Comparison of ENCODE assay signal across 8 mouse cellular contexts in genomic region chr14:120275246-120276238, GRCm38 (mm10). TPM values are rescaled to one million over a fixed set of nuclear protein-coding genes. Genes with fewer than 3 reads are reported as not detected.
A peak's percentile ranks its signal among the peaks of the same experiment; 100 is the strongest.
DNase-seq lines count a peak whose midpoint lies in the region; ATAC-seq and TF ChIP-seq lines count a peak whose summit lies in the region.

Gene Mbnl2 (plus strand): TSS chr14:120275669.

- H3K4me3 ChIP-seq in C2C12 (ENCODE audit: insufficient read depth, poor library complexity, severe bottlenecking), result peak within 1 kb of the TSS; percentile 72
- H3K4me3 ChIP-seq in erythroblast, embryonic 14.5 days (replicated peaks), result peak within 1 kb of the TSS; percentile 76
- peak within 1 kb of the TSS; percentile 72 for H3K4me3 ChIP-seq in heart, embryonic 11.5 days (ENCODE audit: low read depth, low read length)
- H3K4me3 ChIP-seq in kidney, postnatal 0 days (replicated peaks; ENCODE audit: low read depth, low read length), result peak within 1 kb of the TSS; percentile 73
- H3K4me3 ChIP-seq in liver, embryonic 11.5 days (ENCODE audit: low read depth, low read length), result peak within 1 kb of the TSS; percentile 73
- H3K4me3 ChIP-seq in stomach, embryonic 14.5 days (ENCODE audit: low read depth, low read length), result peak within 1 kb of the TSS; percentile 75

- peak within 1 kb of the TSS; percentile 91 for H3K9ac ChIP-seq in heart, embryonic 11.5 days (ENCODE audit: low read depth, low read length)
- peak within 1 kb of the TSS; percentile 64 for H3K9ac ChIP-seq in kidney, postnatal 0 days (ENCODE audit: low read depth, low read length)
- peak within 1 kb of the TSS; percentile 71 for H3K9ac ChIP-seq in liver, embryonic 11.5 days (ENCODE audit: low read depth, low read length)
- peak within 1 kb of the TSS; percentile 72 for H3K9ac ChIP-seq in stomach, embryonic 14.5 days (replicated peaks; ENCODE audit: low read depth, low read length)

- H3K27me3 ChIP-seq in C2C12 (ENCODE audit: control insufficient read depth, insufficient read depth, insufficient read length), result no peaks in the 10 kb centered on the region
- H3K27me3 ChIP-seq in erythroblast, embryonic 14.5 days (ENCODE audit: control insufficient read depth), result no peaks in the 10 kb centered on the region
- no peaks in the 10 kb centered on the region for H3K27me3 ChIP-seq in heart, embryonic 11.5 days (ENCODE audit: control insufficient read depth, insufficient read depth, low read length)
- H3K27me3 ChIP-seq in kidney, postnatal 0 days (ENCODE audit: insufficient read depth, low read length), result no peaks in the 10 kb centered on the region
- H3K27me3 ChIP-seq in liver, embryonic 11.5 days (replicated peaks; ENCODE audit: control insufficient read depth, insufficient read depth, low read length), result no peaks in the 10 kb centered on the region
- H3K27me3 ChIP-seq in stomach, embryonic 14.5 days (ENCODE audit: control insufficient read depth, insufficient read depth, low read length), result no peaks in the 10 kb centered on the region

- H3ac ChIP-seq in C2C12 (ENCODE audit: control insufficient read depth, insufficient read length, low read depth), result peak within 1 kb of the TSS; percentile 76

- peaks cover 41% of the 10 kb centered on the region for H3K4me1 ChIP-seq in erythroblast, embryonic 14.5 days (ENCODE audit: control insufficient read depth)
- H3K4me1 ChIP-seq in heart, embryonic 11.5 days (ENCODE audit: control insufficient read depth, insufficient read depth, low read length), result peaks cover 39% of the 10 kb centered on the region
- peaks cover 37% of the 10 kb centered on the region for H3K4me1 ChIP-seq in kidney, postnatal 0 days (replicated peaks; ENCODE audit: insufficient read depth, low read length)
- peaks cover 30% of the 10 kb centered on the region for H3K4me1 ChIP-seq in liver, embryonic 11.5 days (replicated peaks; ENCODE audit: control insufficient read depth, insufficient read depth, low read length)
- peaks cover 37% of the 10 kb centered on the region for H3K4me1 ChIP-seq in stomach, embryonic 14.5 days (ENCODE audit: control insufficient read depth, insufficient read depth, low read length)

- peak; percentile 97 for ATAC-seq in heart, embryonic 11.5 days (replicated peaks; ENCODE audit: insufficient number of reproducible peaks, low FRiP score, low TSS enrichment)
- peak; percentile 94 for ATAC-seq in kidney, postnatal 0 days (replicated peaks; ENCODE audit: low FRiP score, low read depth)
- peak; percentile 97 for ATAC-seq in liver, embryonic 11.5 days (replicated peaks; ENCODE audit: low FRiP score)
- ATAC-seq in stomach, embryonic 14.5 days (ENCODE audit: insufficient number of reproducible peaks, insufficient read depth, low FRiP score, low read depth), result peak; percentile 97

- no peaks in the 10 kb centered on the region for H3K36me3 ChIP-seq in C2C12 (ENCODE audit: control insufficient read depth, insufficient read depth)
- no peaks in the 10 kb centered on the region for H3K36me3 ChIP-seq in erythroblast, embryonic 14.5 days (ENCODE audit: control insufficient read depth)
- H3K36me3 ChIP-seq in heart, embryonic 11.5 days (ENCODE audit: control insufficient read depth, insufficient read depth, low read length), result no peaks in the 10 kb centered on the region
- H3K36me3 ChIP-seq in kidney, postnatal 0 days (ENCODE audit: insufficient read depth, low read length), result no peaks in the 10 kb centered on the region
- H3K36me3 ChIP-seq in liver, embryonic 11.5 days (ENCODE audit: control insufficient read depth, insufficient read depth, low read length), result no peaks in the 10 kb centered on the region
- H3K36me3 ChIP-seq in stomach, embryonic 14.5 days (ENCODE audit: control insufficient read depth, insufficient read depth, low read length), result no peaks in the 10 kb centered on the region

- H3K79me3 ChIP-seq in C2C12 (ENCODE audit: low read depth), result peaks cover 46% of the 10 kb centered on the region

- no peak for TF ChIP-seq CTCF in C2C12 (IDR thresholded peaks at IDR 0.05; ENCODE audit: control insufficient read depth, insufficient read depth, insufficient read length)
- no peak for TF ChIP-seq CTCF in brain, embryonic 14.5 days (IDR thresholded peaks at IDR 0.05; ENCODE audit: borderline replicate concordance, extremely low read depth, insufficient read depth, insufficient read length)
- no peak for TF ChIP-seq CTCF in kidney, postnatal 0 days (IDR thresholded peaks at IDR 0.05; ENCODE audit: low read depth)

- H3K4me2 ChIP-seq in heart, embryonic 11.5 days, result peak within 1 kb of the TSS; percentile 81
- H3K4me2 ChIP-seq in kidney, postnatal 0 days (ENCODE audit: low read length), result peak within 1 kb of the TSS; percentile 89
- H3K4me2 ChIP-seq in liver, embryonic 11.5 days, result peak within 1 kb of the TSS; percentile 79
- peak within 1 kb of the TSS; percentile 96 for H3K4me2 ChIP-seq in stomach, embryonic 14.5 days (replicated peaks; ENCODE audit: low read depth, low read length)

- H3K9me3 ChIP-seq in erythroblast, embryonic 14.5 days (ENCODE audit: control insufficient read depth, low read length), result no peaks in the 10 kb centered on the region
- H3K9me3 ChIP-seq in heart, embryonic 11.5 days (replicated peaks; ENCODE audit: control insufficient read depth, low read length), result no peaks in the 10 kb centered on the region
- H3K9me3 ChIP-seq in kidney, postnatal 0 days (replicated peaks; ENCODE audit: low read length), result no peaks in the 10 kb centered on the region
- no peaks in the 10 kb centered on the region for H3K9me3 ChIP-seq in liver, embryonic 11.5 days (ENCODE audit: control insufficient read depth, low read length)
- H3K9me3 ChIP-seq in stomach, embryonic 14.5 days (ENCODE audit: control insufficient read depth, low read depth, low read length), result no peaks in the 10 kb centered on the region

- H3K27ac ChIP-seq in heart, embryonic 11.5 days (ENCODE audit: low read depth, low read length), result peak within 1 kb of the TSS; percentile 96
- H3K27ac ChIP-seq in kidney, postnatal 0 days, result peak within 1 kb of the TSS; percentile 89
- H3K27ac ChIP-seq in liver, embryonic 11.5 days (ENCODE audit: low read depth, low read length), result peak within 1 kb of the TSS; percentile 49
- peak within 1 kb of the TSS; percentile 95 for H3K27ac ChIP-seq in stomach, embryonic 14.5 days (ENCODE audit: low read length)

- 3% methylated on average over 35 of the region's 35 CpGs for WGBS in heart, embryonic 11.5 days (ENCODE audit: insufficient replicate concordance)
- under 1% methylated on average over 35 of the region's 35 CpGs for WGBS in kidney, postnatal 0 days
- 2% methylated on average over 35 of the region's 35 CpGs for WGBS in liver, embryonic 11.5 days
- WGBS in stomach, embryonic 14.5 days, result under 1% methylated on average over 35 of the region's 35 CpGs

- no peak; the same call in 1 of the 2 replicates for TF ChIP-seq POLR2A in brain, embryonic 14.5 days (IDR thresholded peaks at IDR 0.05; ENCODE audit: borderline replicate concordance, extremely low read depth, insufficient read depth, insufficient read length, poor library complexity, severe bottlenecking)

- DNase-seq in brain, embryonic 14.5 days (ENCODE audit: low read depth), result peak; percentile 98
- DNase-seq in kidney, postnatal 0 days (ENCODE audit: low spot score), result peak; percentile 98
- DNase-seq in liver, embryonic 11.5 days (ENCODE audit: low spot score), result peak; percentile 90
- DNase-seq in naive thymus-derived CD4-positive, alpha-beta T cell, adult 2 months (ENCODE audit: low read depth), result peak; percentile 93

- H3K79me2 ChIP-seq in C2C12 (ENCODE audit: control insufficient read depth, insufficient read depth), result peaks cover 50% of the 10 kb centered on the region

TF ChIP-seq in C2C12, 6 proteins besides CTCF, POLR2A, EP300 and RAD21:
- peak; percentile 18 for TF ChIP-seq MAX (IDR thresholded peaks at IDR 0.05)
- TF ChIP-seq CEBPB (IDR thresholded peaks at IDR 0.05; ENCODE audit: low read depth), result peak; percentile 42
- no peak for TF ChIP-seq MYOG (IDR thresholded peaks at IDR 0.05; ENCODE audit: control insufficient read depth, extremely low read depth, insufficient read length)

RNA-seq across cellular contexts. Expression of gene Mbnl2, which starts in this region (rescaled TPM):
- polyA plus RNA-seq in C2C12 (2012; fragmentation: generic; extraction: Trizol), result 42.1 TPM
- 16.9 and 20.2 TPM in 2 replicates for polyA plus RNA-seq in brain, embryonic 14.5 days (2012; rRNA removed)
- polyA plus RNA-seq in erythroblast, embryonic 14.5 days (2012), result 0.14 and 0.18 TPM in 2 replicates
- 107 and 126 TPM in 2 replicates for polyA plus RNA-seq in heart, embryonic 11.5 days (2014; fragmentation: Nextera tagmentation; extraction: Ambion mirVana)
- 119 and 122 TPM in 2 replicates for polyA plus RNA-seq in kidney, postnatal 0 days (2015; fragmentation: Nextera tagmentation; extraction: Ambion mirVana)
- 38.2 and 40.0 TPM in 2 replicates for polyA plus RNA-seq in liver, embryonic 11.5 days (2014; fragmentation: Nextera tagmentation; extraction: Ambion mirVana)
- 119 and 134 TPM in 2 replicates for polyA plus RNA-seq in stomach, embryonic 14.5 days (2014; fragmentation: Nextera tagmentation; extraction: Ambion mirVana)

Comparison
In these comparisons a context has a peak if more than half of its experiments do, and no peak if none do; other contexts are left out.
1. Peak in every context shown above with its lines: DNase-seq, ATAC-seq, H3K4me3 ChIP-seq and H3K27ac ChIP-seq.
2. RNA of gene Mbnl2 (polyA plus RNA-seq): 119 to 122 TPM in kidney, postnatal 0 days, 119 to 134 TPM in stomach, embryonic 14.5 days, 107 to 126 TPM in heart, embryonic 11.5 days, 42.1 TPM in C2C12 (single experiment), 38.2 to 40.0 TPM in liver, embryonic 11.5 days and 16.9 to 20.2 TPM in brain, embryonic 14.5 days; 0.14 to 0.18 TPM in erythroblast, embryonic 14.5 days; every median in the first group is over 10 times any median in the second.